Mouse (Mus musculus): ENCODE measurements around the gene Ccser1.

GRCm38 (mm10) chr6:61898238-61898637 is 718.1 kb downstream of the Ccser1 start:
- TF ChIP-seq CTCF (IDR thresholded peaks at IDR 0.05; ENCODE audit: low read depth, low read length) (no peak), POLR2A (IDR thresholded peaks at IDR 0.05; ENCODE audit: extremely low read depth, insufficient read depth, low read length) (no peak)
